Mouse (Mus musculus): ENCODE data around the gene Srsf4. TPM values are rescaled to one million over a fixed set of nuclear protein-coding genes. Genes with fewer than 3 reads are reported as not detected.

Gene Srsf4
- 10 to 100 TPM; 32.0 to 33.8 TPM for total RNA-seq (2021)
- long read RNA-seq, experiment 1, transcript Srsf4-202 (6 exons, 2,257 nt): major isoform, 69 of 87 reads
- long read RNA-seq, experiment 1, partial matches to known transcripts: 7 of 87 reads
- long read RNA-seq, experiment 1, other reads (novel, unspliced or antisense): 11 of 87 reads
- long read RNA-seq, experiment 2, transcript Srsf4-202 (6 exons, 2,257 nt): major isoform, 58 of 74 reads
- long read RNA-seq, experiment 2, partial matches to known transcripts: 2 of 74 reads
- long read RNA-seq, experiment 2, other reads (novel, unspliced or antisense): 14 of 74 reads

GRCm38 (mm10) chr4:131873293-131874168 is at the start of gene Srsf4:
Gene Srsf4 (plus strand): TSS chr4:131873617.
- peak within 1 kb of the TSS; percentile 77 for H3K4me3 ChIP-seq
- intact Hi-C loops (cut with DNase I): no loop called here
- no peak for TF ChIP-seq CTCF (IDR thresholded peaks at IDR 0.05)
- DNase-seq: peak; percentile 97
- H3K27ac ChIP-seq: peak within 1 kb of the TSS; percentile 100

- intact Hi-C loops (cut with DNase I): no loop called here
- no peak for TF ChIP-seq CTCF (IDR thresholded peaks at IDR 0.05)
- DNase-seq: no peak
- Histone ChIP-seq H3K4me3 (no peak overlapping the region), H3K27ac (no peak overlapping the region)
Observed at GRCm38 (mm10) chr4:131824939-131825338, 48.5 kb upstream of the Srsf4 start.

- no peak overlapping the region for H3K4me3 ChIP-seq
- peak; percentile 70 for DNase-seq
Observed at GRCm38 (mm10) chr4:131825830-131826229, 47.6 kb upstream of the Srsf4 start.

GRCm38 (mm10) chr4:131826905-131827304 is 46.5 kb upstream of the Srsf4 start:
- intact Hi-C loops (cut with DNase I): no loop called here
- TF ChIP-seq CTCF (IDR thresholded peaks at IDR 0.05): no peak
- DNase-seq: no peak
- Histone ChIP-seq H3K27ac (no peak overlapping the region), H3K4me3 (no peak overlapping the region)

More at GRCm38 (mm10) chr4:131825830-131826229, 47.6 kb upstream of the Srsf4 start:
- intact Hi-C loops (cut with DNase I): no loop called here
- no peak overlapping the region for H3K27ac ChIP-seq
- peak; percentile 74 for TF ChIP-seq CTCF (IDR thresholded peaks at IDR 0.05)

- DNase-seq: no peak
- TF ChIP-seq CTCF (IDR thresholded peaks at IDR 0.05): no peak
- H3K27ac ChIP-seq: no peak overlapping the region
- no peak overlapping the region for H3K4me3 ChIP-seq
- intact Hi-C loops (cut with DNase I): no loop called here
Observed at GRCm38 (mm10) chr4:131829123-131829522, 44.3 kb upstream of the Srsf4 start.

- DNase-seq: no peak
- intact Hi-C loops (cut with DNase I): loop anchor here (10.0 kb wide), 1 partner anchor 347 kb away; no protein-coding TSS in a partner anchor
- no peak overlapping the region for H3K27ac ChIP-seq
- no peak overlapping the region for H3K4me3 ChIP-seq
- TF ChIP-seq CTCF (IDR thresholded peaks at IDR 0.05): no peak
Observed at GRCm38 (mm10) chr4:131831546-131832045, 41.8 kb upstream of the Srsf4 start.

GRCm38 (mm10) chr4:131832759-131833407 is 40.5 kb upstream of the Srsf4 start:
- Histone ChIP-seq H3K4me3 (no peak overlapping the region), H3K27ac (no peak overlapping the region)
- intact Hi-C loops (cut with DNase I): loop anchor here (10.0 kb wide), 1 partner anchor 348 kb away; no protein-coding TSS in a partner anchor
- no peak for DNase-seq
- TF ChIP-seq CTCF (IDR thresholded peaks at IDR 0.05): no peak

GRCm38 (mm10) chr4:131833971-131834609 is 39.3 kb upstream of the Srsf4 start:
- no peak overlapping the region for H3K27ac ChIP-seq
- intact Hi-C loops (cut with DNase I): loop anchor here (10.0 kb wide), 1 partner anchor 349 kb away; no protein-coding TSS in a partner anchor

GRCm38 (mm10) chr4:131836351-131836881 is 37.0 kb upstream of the Srsf4 start:
- no peak overlapping the region for H3K27ac ChIP-seq
- intact Hi-C loops (cut with DNase I): loop anchor here (5.0 to 10.0 kb wide), 4 partner anchors 114 to 874 kb away; no protein-coding TSS in a partner anchor
- DNase-seq: peak; percentile 72
- TF ChIP-seq CTCF (IDR thresholded peaks at IDR 0.05): no peak
- peak overlapping the region; percentile 87 for H3K4me3 ChIP-seq

More at GRCm38 (mm10) chr4:131833971-131834609, 39.3 kb upstream of the Srsf4 start:
- peak; percentile 37 for TF ChIP-seq CTCF (IDR thresholded peaks at IDR 0.05)
- H3K4me3 ChIP-seq: no peak overlapping the region
- DNase-seq: no peak

- peak overlapping the region; percentile 87 for H3K4me3 ChIP-seq
- peak; percentile 61 for DNase-seq
- H3K27ac ChIP-seq: peak overlapping the region; percentile 72
- intact Hi-C loops (cut with DNase I): loop anchor here (5.0 to 10.0 kb wide), 4 partner anchors 115 to 875 kb away; no protein-coding TSS in a partner anchor
- TF ChIP-seq CTCF (IDR thresholded peaks at IDR 0.05): no peak
Observed at GRCm38 (mm10) chr4:131836891-131837491, 36.4 kb upstream of the Srsf4 start.
